Mouse (Mus musculus): ENCODE results near the gene Igfals. TPM values are rescaled to one million over a fixed set of nuclear protein-coding genes. Genes with fewer than 3 reads are reported as not detected.

Gene Igfals
- polyA plus RNA-seq, 1 experiment from 2014 or later = not detected

GRCm38 (mm10) chr17:24887291-24888080 is 21.7 kb downstream of the Igfals start:
- Histone ChIP-seq H3K36me3 (peaks cover 60% of the 10 kb centered on the region), H3K9me3 (no peaks in the 10 kb centered on the region), H3K27me3 (no peaks in the 10 kb centered on the region), H3K27ac (peak overlapping the region; percentile 81; the same call in 1 of the 2 replicates), H3K9ac (replicated peaks) (peak overlapping the region; percentile 92), H3K4me1 (replicated peaks) (peaks cover 32% of the 10 kb centered on the region), H3K4me2 (replicated peaks) (peak overlapping the region; percentile 92), H3K4me3 (replicated peaks) (peak overlapping the region; percentile 87)
- WGBS = 70% methylated on average over 18 of the region's 18 CpGs
- no peak for ATAC-seq

DNA sequence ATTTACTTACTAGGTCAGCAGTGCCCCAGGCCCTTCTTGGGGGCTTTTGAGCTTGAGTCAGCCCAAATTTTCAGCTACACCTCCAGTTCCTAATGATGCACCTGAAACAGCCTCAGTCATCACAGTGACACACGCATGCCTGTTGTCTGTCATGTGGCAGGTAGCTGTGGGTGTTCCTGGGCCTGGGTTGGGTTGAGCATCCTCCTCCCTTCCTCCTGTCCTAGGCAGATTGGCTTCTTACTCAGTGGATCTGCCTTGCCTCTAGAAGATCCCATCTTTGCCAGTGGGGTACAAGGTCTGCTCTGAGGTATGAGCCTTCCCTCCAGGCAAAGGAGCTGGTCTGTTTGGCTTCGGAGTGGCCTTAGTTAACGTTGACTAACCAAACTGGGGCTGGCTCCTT is 23.1 kb downstream of the Igfals start:
- Histone ChIP-seq H3K9me3 (no peaks in the 10 kb centered on the region), H3K36me3 (peaks cover 60% of the 10 kb centered on the region), H3K27ac (no peak overlapping the region), H3K27me3 (no peaks in the 10 kb centered on the region), H3K4me2 (replicated peaks) (no peak overlapping the region), H3K4me3 (replicated peaks) (no peak overlapping the region), H3K4me1 (replicated peaks) (peaks cover 39% of the 10 kb centered on the region), H3K9ac (replicated peaks) (no peak overlapping the region)
- ATAC-seq = no peak
- WGBS = 94% methylated on average over 3 of the region's 3 CpGs

DNA sequence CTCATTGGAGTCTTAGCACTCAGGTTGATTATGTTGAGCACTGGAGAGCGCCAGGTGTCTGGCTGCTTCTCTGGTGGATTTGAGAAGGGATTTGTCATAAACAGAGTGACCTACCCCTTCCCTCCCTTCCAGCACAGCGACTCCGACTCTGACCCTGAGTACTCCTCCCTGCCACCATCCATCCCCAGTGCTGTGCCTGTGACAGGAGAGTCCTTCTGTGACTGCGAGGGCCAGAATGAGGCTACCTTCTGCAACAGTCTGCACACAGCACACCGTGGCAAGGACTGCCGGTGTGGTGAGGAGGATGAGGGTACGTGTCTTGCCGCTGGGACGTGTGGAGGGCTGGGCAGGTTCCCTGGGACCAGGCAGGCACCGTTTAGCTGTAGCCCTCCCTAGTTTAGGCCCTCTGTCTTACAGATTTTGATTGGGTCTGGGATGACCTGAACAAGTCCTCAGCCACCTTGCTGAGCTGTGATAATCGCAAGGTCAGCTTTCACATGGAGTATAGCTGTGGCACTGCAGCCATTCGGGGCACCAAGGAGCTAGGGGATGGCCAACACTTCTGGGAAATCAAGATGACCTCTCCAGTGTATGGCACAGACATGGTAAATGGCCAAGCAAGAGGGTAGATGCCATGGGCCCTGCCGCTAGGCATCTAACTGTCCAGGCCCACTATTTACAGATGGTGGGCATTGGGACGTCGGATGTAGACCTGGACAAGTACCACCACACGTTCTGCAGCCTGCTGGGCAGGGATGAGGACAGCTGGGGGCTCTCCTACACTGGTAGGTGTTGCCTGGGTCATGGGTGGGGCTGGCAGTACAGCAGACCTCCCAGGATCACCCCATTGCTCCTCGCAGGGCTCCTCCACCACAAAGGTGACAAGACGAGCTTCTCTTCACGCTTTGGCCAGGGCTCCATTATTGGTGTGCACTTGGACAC is 24.6 kb downstream of the Igfals start:
- no peaks in the 10 kb centered on the region for H3K27me3 ChIP-seq
- H3K36me3 ChIP-seq = peaks cover 52% of the 10 kb centered on the region
- H3K4me2 ChIP-seq (replicated peaks) = no peak overlapping the region
- WGBS = 90% methylated on average over 19 of the region's 19 CpGs
- no peak for ATAC-seq
- no peak overlapping the region for H3K9ac ChIP-seq (replicated peaks)
- H3K27ac ChIP-seq = no peak overlapping the region
- peaks cover 41% of the 10 kb centered on the region for H3K4me1 ChIP-seq (replicated peaks)
- H3K9me3 ChIP-seq = no peaks in the 10 kb centered on the region
- no peak overlapping the region for H3K4me3 ChIP-seq (replicated peaks)

DNA sequence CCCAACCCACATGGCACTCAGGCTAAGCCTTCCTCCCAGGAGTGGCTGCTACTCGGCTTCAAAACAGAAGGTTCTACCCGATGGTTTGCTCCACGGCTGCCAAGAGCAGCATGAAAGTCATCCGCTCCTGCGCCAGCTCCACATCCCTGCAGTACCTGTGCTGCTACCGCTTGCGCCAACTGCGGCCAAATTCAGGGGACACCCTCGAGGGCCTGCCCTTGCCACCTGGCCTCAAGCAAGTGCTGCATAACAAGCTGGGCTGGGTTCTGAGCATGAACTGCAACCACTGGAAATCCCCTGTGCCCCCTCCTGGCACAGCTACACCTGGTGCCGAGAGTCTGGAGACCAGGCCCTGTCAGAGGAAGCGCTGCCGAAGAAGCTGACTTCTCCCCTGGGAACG is 25.5 kb downstream of the Igfals start:
- H3K27ac ChIP-seq = no peak overlapping the region
- no peak for ATAC-seq
- H3K36me3 ChIP-seq = peaks cover 52% of the 10 kb centered on the region
- H3K4me2 ChIP-seq (replicated peaks) = no peak overlapping the region
- H3K4me1 ChIP-seq (replicated peaks) = peaks cover 46% of the 10 kb centered on the region
- H3K9ac ChIP-seq (replicated peaks) = no peak overlapping the region
- 89% methylated on average over 13 of the region's 13 CpGs for WGBS
- no peaks in the 10 kb centered on the region for H3K27me3 ChIP-seq
- no peaks in the 10 kb centered on the region for H3K9me3 ChIP-seq
- no peak overlapping the region for H3K4me3 ChIP-seq (replicated peaks)

DNA sequence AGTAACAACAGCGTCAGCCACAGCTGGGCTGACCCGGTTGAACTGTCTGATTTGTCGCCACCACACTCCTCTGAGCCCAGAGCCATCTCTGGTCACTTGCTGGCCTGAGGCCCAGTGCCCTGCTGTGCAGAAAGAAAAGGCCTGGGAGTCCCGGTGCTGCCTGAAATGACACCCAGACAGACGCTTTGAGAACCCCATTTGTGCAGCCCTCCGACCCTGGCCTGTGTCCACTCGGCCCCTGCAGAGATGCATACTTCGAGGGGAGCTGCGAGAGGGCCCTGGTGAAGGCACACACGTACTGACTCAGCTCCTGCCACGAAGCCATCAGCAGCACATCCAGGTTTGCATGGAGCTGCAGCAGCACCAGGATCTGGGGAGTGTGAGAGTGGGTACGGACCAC is 27.0 kb downstream of the Igfals start:
- H3K4me1 ChIP-seq (replicated peaks) = peaks cover 51% of the 10 kb centered on the region
- H3K9ac ChIP-seq (replicated peaks) = no peak overlapping the region
- no peaks in the 10 kb centered on the region for H3K9me3 ChIP-seq
- peaks cover 60% of the 10 kb centered on the region for H3K36me3 ChIP-seq
- 87% methylated on average over 12 of the region's 12 CpGs for WGBS
- no peak for ATAC-seq
- H3K27ac ChIP-seq = no peak overlapping the region
- H3K4me2 ChIP-seq (replicated peaks) = no peak overlapping the region
- no peaks in the 10 kb centered on the region for H3K27me3 ChIP-seq
- H3K4me3 ChIP-seq (replicated peaks) = no peak overlapping the region

GRCm38 (mm10) chr17:24893276-24893675 is 27.5 kb downstream of the Igfals start:
- H3K4me3 ChIP-seq (replicated peaks) = no peak overlapping the region
- no peak overlapping the region for H3K4me2 ChIP-seq (replicated peaks)
- no peak overlapping the region for H3K9ac ChIP-seq (replicated peaks)
- no peaks in the 10 kb centered on the region for H3K9me3 ChIP-seq
- no peaks in the 10 kb centered on the region for H3K27me3 ChIP-seq
- H3K36me3 ChIP-seq = peaks cover 65% of the 10 kb centered on the region
- 96% methylated on average over 2 of the region's 2 CpGs for WGBS
- ATAC-seq = no peak
- H3K27ac ChIP-seq = no peak overlapping the region
- peaks cover 51% of the 10 kb centered on the region for H3K4me1 ChIP-seq (replicated peaks)

DNA sequence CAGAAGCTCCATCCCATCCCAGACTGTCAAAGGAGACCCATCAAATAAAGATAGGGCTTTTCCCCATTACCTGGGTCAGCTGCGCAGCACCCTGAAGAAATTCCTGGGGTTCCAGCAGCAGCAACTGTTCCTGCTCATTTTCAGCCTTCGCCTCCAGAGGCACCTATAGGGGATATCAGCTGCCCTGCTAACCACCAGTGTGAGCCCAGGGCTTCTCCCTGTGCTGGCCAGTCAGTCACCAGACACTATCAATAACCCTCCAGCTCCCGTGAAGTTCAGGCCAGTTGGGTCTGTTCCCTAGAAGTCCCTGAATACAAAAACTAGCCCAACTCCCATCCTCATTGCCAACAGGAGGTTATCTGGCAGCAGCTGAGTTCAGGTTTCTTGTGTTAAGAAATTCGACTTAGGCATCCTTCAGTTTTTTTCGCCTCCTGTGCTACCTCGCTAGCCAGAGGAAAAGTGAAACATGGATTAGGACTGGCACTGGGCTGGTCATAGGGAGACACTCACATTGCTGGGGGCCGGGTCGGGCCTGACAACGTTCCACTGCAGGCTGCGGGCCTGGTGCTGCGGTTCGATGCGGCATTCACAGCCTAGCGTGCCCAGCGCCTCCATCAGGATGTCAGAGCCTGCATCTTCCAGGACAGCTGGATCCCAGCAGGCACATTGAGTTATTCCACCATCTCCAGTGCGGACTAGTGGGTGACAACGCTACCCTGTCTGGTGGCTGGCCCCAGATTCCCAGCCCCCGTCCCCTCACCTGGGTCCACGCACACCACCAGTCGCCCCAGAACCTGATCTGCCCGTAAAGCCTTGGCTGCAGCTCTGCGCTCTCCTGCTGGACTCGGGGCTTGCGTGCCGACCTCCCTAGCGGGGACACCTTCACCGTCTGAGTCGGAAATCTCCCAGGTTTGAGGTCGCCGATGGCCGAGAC is 28.5 kb downstream of the Igfals start:
- Histone ChIP-seq H3K4me2 (replicated peaks) (peak overlapping the region; percentile 90), H3K9me3 (no peaks in the 10 kb centered on the region), H3K4me3 (replicated peaks) (peak overlapping the region; percentile 89), H3K27me3 (no peaks in the 10 kb centered on the region), H3K9ac (replicated peaks) (peak overlapping the region; percentile 95), H3K4me1 (replicated peaks) (peaks cover 46% of the 10 kb centered on the region), H3K27ac (peak overlapping the region; percentile 87), H3K36me3 (peaks cover 67% of the 10 kb centered on the region)
- ATAC-seq = no peak; the same call in 1 of the 2 replicates
- 10% methylated on average over 31 of the region's 31 CpGs for WGBS

- Histone ChIP-seq H3K4me3 (replicated peaks) (peak within 1 kb of the TSS; percentile 89), H3K27me3 (no peaks in the 10 kb centered on the region), H3K27ac (peak within 1 kb of the TSS; percentile 87), H3K4me2 (replicated peaks) (peak within 1 kb of the TSS; percentile 90), H3K4me1 (replicated peaks) (peaks cover 46% of the 10 kb centered on the region), H3K9me3 (no peaks in the 10 kb centered on the region), H3K9ac (replicated peaks) (peak within 1 kb of the TSS; percentile 95), H3K36me3 (peaks cover 69% of the 10 kb centered on the region)
- peak; percentile 67 for ATAC-seq
- WGBS = under 1% methylated on average over 62 of the region's 62 CpGs
Measured at GRCm38 (mm10) chr17:24894995-24895547, 29.3 kb downstream of the Igfals start, which contains the start of the genes Eme2 and Mrps34. Gene Eme2 (minus strand): TSS chr17:24895087. Gene Mrps34 (plus strand): TSS chr17:24895116.

GRCm38 (mm10) chr17:24895571-24896240 is 29.9 kb downstream of the Igfals start:
- peak overlapping the region; percentile 90 for H3K4me2 ChIP-seq (replicated peaks)
- ATAC-seq = no peak
- peaks cover 46% of the 10 kb centered on the region for H3K4me1 ChIP-seq (replicated peaks)
- 10% methylated on average over 23 of the region's 23 CpGs for WGBS
- H3K27me3 ChIP-seq = no peaks in the 10 kb centered on the region
- H3K9ac ChIP-seq (replicated peaks) = peak overlapping the region; percentile 95
- no peaks in the 10 kb centered on the region for H3K9me3 ChIP-seq
- peaks cover 69% of the 10 kb centered on the region for H3K36me3 ChIP-seq
- peak overlapping the region; percentile 89 for H3K4me3 ChIP-seq (replicated peaks)
- H3K27ac ChIP-seq = peak overlapping the region; percentile 87

GRCm38 (mm10) chr17:24896241-24896992 is 30.6 kb downstream of the Igfals start, which contains the start of gene Nme3:
Gene Nme3 (plus strand): TSS chr17:24896500.
- Histone ChIP-seq H3K36me3 (peaks cover 69% of the 10 kb centered on the region), H3K4me3 (replicated peaks) (peak within 1 kb of the TSS; percentile 89), H3K27me3 (no peaks in the 10 kb centered on the region), H3K27ac (peak within 1 kb of the TSS; percentile 87), H3K9ac (replicated peaks) (peak within 1 kb of the TSS; percentile 95), H3K4me1 (replicated peaks) (peaks cover 46% of the 10 kb centered on the region), H3K9me3 (no peaks in the 10 kb centered on the region), H3K4me2 (replicated peaks) (peak within 1 kb of the TSS; percentile 90)
- WGBS = under 1% methylated on average over 50 of the region's 50 CpGs
- peak; percentile 74 for ATAC-seq
